Mouse (Mus musculus): ENCODE measurements around the gene 2410002F23Rik.
"Not testable (repeated sequence)": the region's sequence is repeated elsewhere in the genome, so short reads cannot be mapped to it uniquely, and the experiment has no call there.

2410002F23Rik gene

DNA sequence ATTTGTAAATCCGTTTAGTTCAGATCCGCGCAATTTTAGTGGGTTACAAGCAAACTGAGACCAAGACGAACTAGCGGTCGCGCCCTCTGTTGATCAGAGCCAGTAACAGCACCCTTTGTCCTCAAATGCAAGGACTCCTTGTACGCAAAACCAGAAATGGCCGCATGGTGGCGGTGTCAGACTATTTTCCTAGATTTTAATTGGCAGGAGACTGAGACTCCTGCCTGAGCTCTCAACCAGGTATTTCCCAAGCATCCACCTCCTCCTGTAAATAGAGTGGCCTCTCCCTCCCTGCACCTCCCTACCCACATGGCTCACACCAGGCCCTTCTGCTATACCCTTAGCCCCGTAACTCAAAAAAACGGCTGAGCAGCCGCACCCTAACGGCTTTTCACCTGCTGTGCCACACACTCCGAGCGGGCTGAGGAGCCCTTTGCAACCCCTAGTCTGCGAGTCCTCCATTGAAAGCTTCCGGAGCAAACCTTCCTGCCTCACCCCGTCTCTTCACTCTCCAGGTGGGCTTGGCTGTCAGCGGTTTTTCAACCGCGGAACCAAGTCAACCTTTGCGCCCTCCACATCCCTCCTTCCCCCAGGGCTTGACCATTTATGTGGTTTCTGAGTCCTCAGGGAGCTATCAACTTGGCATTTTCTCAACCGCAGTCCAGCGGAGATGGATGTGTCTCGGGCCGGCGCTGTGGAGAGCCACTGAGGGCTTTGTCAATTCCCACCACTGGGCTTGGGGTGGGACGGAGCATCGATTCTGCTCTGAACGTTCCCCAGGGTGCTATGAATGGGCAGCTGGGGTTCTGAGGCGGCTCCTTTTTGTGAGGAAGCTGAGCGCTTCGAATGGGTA lies 16.5 kb downstream of the 2410002F23Rik start:
- in situ Hi-C loops (cut with MseI, MboI) = no loop called here

DNA sequence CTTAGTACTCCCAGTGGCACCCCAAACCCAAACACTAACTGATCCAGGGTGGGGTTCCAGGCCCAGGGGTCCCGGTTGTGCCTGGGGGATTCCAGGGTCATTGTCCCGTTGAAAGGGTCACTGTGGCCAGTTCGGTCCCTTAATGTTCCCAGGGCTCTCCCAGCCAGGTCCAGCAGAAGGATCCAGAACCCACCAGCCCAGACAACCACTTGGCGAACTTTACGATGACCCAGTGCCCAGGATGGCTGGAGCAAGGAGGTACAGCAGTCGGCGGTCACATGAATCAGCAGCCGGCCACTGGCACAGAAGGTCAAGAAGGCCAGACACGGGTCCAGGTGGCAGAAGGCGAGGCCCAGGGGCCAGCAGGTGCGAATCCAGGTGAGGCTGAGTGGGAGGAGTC lies 21.6 kb downstream of the 2410002F23Rik start:
- in situ Hi-C loops (cut with MseI, MboI) = no loop called here

DNA sequence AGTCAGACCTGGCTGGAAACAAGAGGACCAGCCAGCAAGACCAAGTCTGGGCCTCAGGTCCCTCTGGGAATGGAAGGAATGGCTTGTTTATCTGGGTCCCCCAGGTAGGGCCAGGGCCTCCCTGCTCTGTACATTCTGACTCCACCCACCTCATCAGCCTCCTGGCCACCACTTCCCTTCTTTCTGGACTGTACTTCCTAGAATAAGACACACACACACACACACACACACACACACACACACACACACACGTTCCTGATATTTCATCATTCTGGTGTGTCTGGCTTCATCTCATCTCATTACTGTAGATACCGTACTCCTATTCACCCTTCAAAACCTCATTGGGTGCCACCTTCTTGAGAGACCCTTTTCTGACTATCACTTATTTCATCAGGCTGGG lies 22.9 kb downstream of the 2410002F23Rik start:
- in situ Hi-C loops (cut with MseI, MboI) = no loop called here

DNA sequence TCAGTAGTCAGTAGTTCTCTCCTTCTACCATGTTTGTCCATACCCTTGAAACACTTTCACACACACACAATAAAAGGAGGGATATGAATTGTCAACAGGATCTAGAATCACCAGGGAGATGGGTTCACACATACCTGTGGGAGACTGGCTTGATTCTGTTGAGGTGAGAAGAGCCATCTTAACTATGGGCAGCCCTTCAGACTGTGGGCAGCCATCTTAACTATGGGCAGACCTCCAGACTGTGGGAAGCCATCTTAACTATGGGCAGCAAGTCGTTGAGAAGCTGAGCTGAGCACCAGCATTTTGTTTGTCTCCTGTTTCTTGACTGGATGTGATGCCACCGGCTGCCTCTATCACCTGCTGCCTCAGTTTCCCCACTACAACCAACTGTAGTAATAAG lies 24.8 kb downstream of the 2410002F23Rik start:
- in situ Hi-C loops (cut with MseI, MboI) = loop anchor here (5.0 to 10.0 kb wide), 2 partner anchors 73 to 76 kb away; no protein-coding TSS in a partner anchor

DNA sequence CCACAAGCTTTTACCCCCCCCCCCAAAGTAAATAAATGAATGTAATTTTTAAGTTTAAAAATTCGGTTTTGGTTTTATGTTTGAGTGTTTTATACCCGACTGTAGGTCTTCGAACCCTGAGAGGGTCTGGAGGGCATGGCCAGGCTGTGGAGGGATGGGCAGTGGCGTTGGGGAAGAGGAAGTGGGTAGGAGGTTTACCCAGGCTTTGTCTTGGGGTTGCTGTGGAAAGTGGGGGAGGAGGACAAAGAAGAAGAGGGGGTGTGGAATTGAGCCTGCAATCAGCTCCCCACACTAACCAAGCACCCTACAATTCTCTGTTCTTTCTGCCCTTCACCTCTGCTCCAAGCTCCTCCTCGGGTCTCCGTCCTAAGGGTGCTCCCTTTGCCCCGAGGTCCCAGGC lies 26.0 kb downstream of the 2410002F23Rik start:
- in situ Hi-C loops (cut with MseI, MboI) = loop anchor here (5.0 to 10.0 kb wide), 2 partner anchors 72 to 75 kb away; no protein-coding TSS in a partner anchor

DNA sequence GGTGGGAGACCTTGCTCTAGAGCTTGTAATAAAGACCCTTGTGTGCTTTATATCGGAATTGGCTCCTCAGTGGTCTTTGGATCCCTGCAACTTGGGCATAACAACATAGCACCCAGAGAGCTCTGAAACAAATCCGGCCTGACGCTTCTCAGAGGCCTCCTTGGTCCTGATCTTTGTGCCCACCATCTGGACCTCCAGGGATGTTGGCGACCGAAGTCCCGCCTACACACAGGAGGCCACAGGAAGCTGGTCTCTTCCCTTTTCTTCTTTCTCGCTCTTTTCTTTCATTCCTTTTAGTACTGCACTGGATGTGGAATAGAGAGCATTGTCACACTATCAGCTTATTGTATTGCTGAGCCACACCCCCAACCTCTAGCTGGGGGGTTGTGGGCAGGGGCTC lies 26.9 kb downstream of the 2410002F23Rik start:
- in situ Hi-C loops (cut with MseI, MboI) = loop anchor here (5.0 to 10.0 kb wide), 2 partner anchors 71 to 74 kb away; no protein-coding TSS in a partner anchor

DNA sequence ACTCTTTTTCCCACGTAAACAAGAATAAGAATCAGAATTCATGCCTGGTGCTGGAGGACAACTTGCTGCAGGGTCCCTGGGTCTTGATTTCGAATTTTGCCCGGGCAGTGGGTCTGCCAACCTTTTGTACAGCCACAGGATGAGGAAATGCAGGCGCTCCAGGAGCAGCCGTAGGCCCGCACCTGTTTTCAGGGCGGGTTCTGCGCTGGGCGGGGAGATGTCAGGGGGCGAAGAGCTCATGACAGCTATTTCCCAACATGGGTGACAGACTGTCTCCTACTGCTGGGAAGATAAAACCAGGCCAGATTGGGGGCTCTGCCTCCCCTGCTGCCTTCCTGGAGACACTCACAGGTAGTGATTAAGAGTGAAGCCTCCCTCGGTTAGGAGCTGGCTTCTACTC lies 27.6 kb downstream of the 2410002F23Rik start:
- in situ Hi-C loops (cut with MseI, MboI) = loop anchor here (5.0 to 10.0 kb wide), 2 partner anchors 71 to 73 kb away; no protein-coding TSS in a partner anchor

DNA sequence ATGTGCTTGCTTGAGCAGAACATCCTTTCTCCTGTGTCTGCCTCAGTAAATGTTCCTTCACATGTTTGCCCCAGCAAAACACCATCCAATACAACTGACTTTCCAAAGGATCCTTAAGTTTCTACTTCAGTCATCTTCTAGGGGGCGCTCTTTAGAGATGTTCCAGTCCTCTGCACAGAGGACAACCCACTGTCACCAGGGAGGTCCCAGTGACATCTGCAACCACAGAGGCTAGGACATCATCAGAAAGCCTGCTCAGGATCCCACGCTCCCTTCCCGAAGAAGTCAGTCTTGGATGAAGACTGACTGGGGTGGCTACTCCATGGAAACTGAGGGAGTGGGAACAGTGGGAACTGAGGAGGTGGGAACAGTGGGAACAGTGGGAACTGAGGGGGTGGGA lies 29.0 kb downstream of the 2410002F23Rik start:
- in situ Hi-C loops (cut with MseI, MboI) = loop anchor here in 1 of 2 experiments (10.0 kb wide), 1 partner anchor 69 kb away; no protein-coding TSS in a partner anchor

DNA sequence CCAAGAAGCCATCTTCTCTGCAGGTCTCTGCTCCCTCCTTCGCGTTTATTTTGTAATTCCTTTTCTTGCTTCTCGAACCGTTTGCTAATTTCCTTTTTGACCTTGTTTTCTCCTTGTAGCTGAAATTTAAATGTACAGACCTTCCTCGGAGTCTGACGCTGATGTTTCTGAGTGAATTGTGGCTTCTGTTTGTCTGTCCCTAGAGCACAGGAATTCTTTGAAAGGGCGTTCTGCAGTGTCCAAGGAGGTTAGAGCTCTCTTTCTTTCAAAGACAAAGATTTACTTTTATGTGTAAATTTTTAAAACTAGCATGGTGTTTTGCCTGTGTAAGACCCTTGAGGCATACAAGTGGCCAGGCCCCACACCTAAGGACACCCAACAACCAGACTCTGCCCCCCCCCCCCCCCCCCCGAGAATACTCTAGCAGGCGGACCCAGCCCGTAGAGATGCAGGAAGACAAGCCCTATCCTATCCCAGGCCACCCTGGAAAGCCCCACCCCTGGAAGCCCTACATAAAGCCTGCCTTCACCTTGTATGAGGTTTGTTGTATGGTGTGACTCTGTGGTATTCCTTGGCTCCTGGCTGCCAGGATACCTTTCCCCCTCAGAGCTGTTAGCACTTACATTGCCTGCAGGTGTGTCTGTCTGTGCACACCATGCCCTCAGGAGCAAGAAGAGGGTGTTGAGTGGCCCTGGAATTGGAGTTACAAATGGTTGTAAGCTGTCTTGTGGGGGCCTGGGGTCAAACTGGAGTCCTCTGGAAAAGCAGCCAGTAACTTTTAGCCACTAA lies 30.1 kb downstream of the 2410002F23Rik start:
- in situ Hi-C loops (cut with MseI, MboI) = loop anchor here in 1 of 2 experiments (10.0 kb wide), 1 partner anchor 68 kb away; no protein-coding TSS in a partner anchor

DNA sequence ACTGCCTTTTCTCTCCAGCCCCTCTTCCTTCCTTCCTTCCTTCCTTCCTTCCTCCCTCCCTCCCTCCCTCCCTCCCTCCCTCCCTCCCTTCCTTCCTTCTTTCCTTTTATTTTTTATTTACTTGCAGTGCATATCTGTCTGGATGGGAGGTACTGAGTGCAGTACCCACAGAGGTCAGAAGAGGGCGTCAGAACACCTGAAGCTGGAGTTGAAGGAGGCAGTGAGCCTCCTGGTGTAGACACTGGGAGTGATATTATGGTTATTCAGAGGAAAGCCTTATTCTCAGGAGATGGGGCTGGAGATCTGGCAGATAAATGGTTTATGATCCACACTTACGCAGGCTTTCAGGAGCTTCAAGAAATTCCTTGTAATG lies 30.7 kb downstream of the 2410002F23Rik start:
- in situ Hi-C loops (cut with MseI, MboI) = loop anchor here in 1 of 2 experiments (10.0 kb wide), 1 partner anchor 68 kb away; no protein-coding TSS in a partner anchor

DNA sequence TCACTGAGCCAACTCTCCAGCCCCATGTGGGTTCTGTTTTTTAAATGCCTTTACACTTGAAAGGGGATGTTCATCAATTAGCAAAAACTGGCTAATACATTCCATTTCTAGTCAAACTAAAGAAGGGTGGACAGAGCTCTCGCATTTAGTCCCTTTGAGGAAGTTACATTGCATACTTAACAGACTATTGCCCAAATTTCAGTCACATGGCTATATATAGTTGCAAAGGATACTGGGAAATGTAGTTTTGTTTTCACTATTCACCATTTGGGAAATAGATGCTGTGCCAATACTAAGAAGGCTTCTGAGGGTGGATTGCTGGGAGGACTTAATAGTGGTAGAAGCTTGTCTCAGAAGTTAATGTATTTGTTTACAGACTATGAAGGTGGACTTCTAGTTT lies 34.4 kb downstream of the 2410002F23Rik start:
- in situ Hi-C loops (cut with MseI, MboI) = no loop called here

DNA sequence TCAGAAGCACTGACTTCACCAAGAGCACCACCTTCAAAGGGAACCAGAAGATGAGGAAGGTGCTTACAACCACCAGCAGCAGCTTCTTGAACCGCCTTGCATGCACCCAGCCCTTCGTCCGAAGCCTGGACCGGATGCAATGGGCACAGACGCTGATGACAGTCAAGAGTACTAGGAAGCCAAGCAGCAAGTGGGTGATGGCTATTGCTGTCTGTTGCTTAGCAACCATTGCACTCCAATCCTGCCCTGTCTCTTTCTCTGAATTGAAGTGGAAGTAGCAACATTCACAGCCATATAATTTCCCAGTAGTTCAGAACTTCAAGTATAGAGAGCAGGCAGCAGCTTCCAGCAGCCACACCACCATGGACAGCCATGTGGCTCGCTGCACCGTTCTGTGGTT lies 35.1 kb downstream of the 2410002F23Rik start:
- in situ Hi-C loops (cut with MseI, MboI) = no loop called here

DNA sequence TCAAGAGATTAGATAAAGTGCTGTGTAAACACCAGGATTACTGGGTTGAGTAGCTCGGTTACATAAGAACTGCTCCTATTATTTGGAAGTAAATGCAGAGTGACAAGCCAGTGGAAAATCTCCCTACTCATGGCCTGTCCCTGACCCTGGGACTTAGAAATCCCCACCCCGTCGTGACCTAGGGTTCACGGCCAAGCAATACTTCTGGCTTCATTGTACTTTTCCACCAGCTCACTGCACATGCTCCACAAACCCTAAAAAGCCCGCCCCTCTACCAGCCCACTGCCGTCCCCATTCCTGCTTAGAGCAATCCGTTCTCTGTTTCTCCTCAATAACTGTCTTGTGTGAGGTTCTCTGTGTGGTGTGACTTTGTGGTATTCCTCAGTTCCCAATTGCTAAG lies 41.2 kb downstream of the 2410002F23Rik start:
- in situ Hi-C loops (cut with MseI, MboI) = no loop called here

DNA sequence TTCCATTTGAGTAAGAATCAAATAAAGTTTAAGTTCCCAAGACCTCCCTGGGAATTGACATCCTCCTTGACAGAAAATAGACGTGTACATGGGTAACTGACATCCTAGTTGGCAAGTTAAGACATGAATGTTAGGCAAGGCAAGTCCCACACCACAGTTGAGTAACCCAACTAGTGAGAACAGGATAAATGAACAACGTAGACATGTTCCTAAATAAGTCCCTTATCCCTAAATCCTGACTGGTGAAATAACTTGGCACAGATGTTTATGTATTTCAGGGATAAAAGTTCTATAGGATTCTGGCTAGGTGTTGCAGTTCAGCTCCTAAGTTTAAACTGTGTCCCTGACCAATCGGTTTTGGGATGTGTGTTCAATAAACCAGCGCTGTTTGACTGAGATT lies 44.5 kb downstream of the 2410002F23Rik start:
- in situ Hi-C loops (cut with MseI, MboI) = no loop called here

DNA sequence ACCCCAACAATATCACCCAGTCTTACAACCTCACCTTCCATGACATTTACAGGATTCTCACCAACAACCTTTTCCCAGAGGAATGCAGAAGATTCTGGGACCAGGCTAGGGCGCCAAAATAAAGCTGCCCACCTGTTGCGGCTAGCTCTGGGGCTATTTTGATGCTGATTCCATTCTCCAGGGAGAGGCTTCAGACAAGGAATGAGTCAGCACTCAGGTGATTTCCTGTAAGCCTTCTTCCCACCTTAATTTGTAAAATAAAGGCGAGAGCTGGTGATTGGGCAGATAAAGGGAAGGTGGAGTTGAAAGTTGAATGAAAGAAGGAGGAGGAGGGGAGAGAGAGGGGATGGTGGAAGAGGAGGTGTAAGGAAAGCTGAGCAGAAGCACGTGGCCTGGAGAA lies 44.9 kb downstream of the 2410002F23Rik start:
- in situ Hi-C loops (cut with MseI, MboI) = no loop called here

DNA sequence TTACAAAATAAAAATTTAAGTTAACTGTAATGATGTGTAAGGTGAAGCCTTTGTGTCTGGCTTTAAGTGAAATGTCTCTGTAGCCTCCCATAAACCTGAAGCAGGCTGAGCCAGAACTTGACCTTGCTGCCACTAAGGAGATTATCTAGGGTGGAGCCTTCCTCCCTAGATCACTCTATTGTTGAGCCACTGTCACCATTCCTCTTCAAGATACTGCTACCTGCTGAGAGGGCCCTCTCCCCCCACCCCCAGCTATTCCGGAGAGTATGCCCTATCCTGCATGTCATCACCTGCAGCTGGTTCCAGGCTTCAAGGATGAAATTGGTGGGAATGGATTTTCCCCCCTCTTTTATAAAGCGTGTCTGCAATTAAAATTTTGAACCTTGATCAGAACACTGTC lies 51.0 kb downstream of the 2410002F23Rik start:
- in situ Hi-C loops (cut with MseI, MboI) = not testable (repeated sequence)
